Mouse (Mus musculus): Measurements from ENCODE around the gene Rptn.

Gene Rptn

DNA sequence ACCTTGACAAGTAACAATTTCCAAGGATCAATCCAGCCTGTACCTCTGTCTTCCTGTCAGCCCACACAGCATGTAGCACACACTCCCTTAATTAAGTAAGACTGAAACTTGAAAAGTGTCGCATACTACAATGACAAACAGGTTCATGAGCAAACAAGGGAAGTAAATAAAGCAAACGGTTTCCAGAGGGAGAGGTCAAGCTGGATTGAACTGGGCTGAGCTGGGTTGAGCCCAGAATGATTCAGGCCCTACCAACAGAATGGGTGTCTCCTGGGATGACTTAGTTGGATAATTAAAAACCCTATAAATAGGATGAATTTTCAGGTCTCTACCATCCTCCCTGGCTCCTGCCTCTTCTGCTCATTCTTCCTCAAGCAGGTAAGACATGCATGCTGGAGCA lies at the start of gene Rptn:
TSS of gene Rptn (plus strand) at position 334 of the 400 bp plus-strand sequence.
- Histone ChIP-seq H3K4me3 (replicated peaks; ENCODE audit: low read length) (no peak within 1 kb of the TSS), H3K4me1 (replicated peaks; ENCODE audit: low read depth, low read length) (no peaks in the 10 kb centered on the region), H3K9me3 (ENCODE audit: low read length) (no peaks in the 10 kb centered on the region), H3K27me3 (ENCODE audit: insufficient read depth, low read length) (no peaks in the 10 kb centered on the region), H3K36me3 (ENCODE audit: insufficient read depth, low read length) (no peaks in the 10 kb centered on the region)
- TF ChIP-seq POU5F1 (IDR thresholded peaks at IDR 0.05; ENCODE audit: borderline replicate concordance, low read length): no peak
- no peak for TF ChIP-seq CTCF (conservative IDR thresholded peaks at IDR 0.05; ENCODE audit: low read length)
- no peak for TF ChIP-seq NANOG (IDR thresholded peaks at IDR 0.05; ENCODE audit: borderline replicate concordance, low read length)

DNA sequence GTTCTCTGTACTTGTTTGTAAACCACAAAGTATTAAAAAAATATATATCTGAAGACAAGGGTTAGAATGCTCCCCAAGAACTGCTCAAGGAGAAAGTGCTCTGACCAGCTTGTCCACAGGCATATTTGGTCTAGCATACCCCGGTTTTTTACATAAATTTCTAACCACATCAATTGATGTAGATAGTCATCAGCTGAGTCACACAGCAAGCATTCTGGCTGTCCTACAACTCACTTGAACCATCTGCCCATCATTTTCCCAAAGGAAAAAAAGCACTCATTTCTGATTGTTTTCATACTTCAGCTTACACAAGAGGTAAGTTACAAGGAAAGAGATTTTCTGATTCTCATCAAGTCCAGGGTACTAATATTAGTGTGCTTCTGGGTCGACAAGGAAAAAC lies 46.6 kb upstream of the Rptn start:
- H3K9me3 ChIP-seq (ENCODE audit: low read length): no peaks in the 10 kb centered on the region
- H3K4me3 ChIP-seq (replicated peaks; ENCODE audit: low read length): no peak overlapping the region
- H3K27me3 ChIP-seq (ENCODE audit: insufficient read depth, low read length): no peaks in the 10 kb centered on the region
- TF ChIP-seq CTCF (conservative IDR thresholded peaks at IDR 0.05; ENCODE audit: low read length): no peak
- TF ChIP-seq NANOG (IDR thresholded peaks at IDR 0.05; ENCODE audit: borderline replicate concordance, low read length): no peak
- no peak for TF ChIP-seq POU5F1 (IDR thresholded peaks at IDR 0.05; ENCODE audit: borderline replicate concordance, low read length)
- H3K4me1 ChIP-seq (replicated peaks; ENCODE audit: low read depth, low read length): no peaks in the 10 kb centered on the region
- H3K36me3 ChIP-seq (ENCODE audit: insufficient read depth, low read length): no peaks in the 10 kb centered on the region

DNA sequence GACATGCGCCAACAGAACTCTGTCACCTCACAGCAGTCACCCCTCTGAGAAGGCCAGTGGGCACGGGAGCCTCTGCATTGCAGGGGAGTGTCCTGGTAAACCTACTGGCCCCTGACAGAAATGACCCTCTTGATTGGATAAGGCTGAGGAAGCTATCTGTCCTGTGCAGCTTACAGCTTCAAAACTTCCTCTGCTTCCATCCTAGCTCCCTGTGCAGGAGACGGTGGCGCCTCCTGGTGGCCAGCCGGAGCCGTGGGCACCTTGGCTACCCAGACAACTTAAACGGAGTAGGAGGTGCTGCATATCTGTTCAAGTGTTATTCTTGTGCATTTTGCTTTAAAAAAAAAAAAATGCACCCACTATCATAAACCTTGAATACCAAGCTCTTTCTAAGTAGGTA lies 33.5 kb upstream of the Rptn start:
- peaks cover 8% of the 10 kb centered on the region for H3K4me1 ChIP-seq (replicated peaks; ENCODE audit: low read depth, low read length)
- TF ChIP-seq POU5F1 (IDR thresholded peaks at IDR 0.05; ENCODE audit: borderline replicate concordance, low read length) (no peak), CTCF (conservative IDR thresholded peaks at IDR 0.05; ENCODE audit: low read length) (peak; percentile 82)
- H3K9me3 ChIP-seq (ENCODE audit: low read length): no peaks in the 10 kb centered on the region
- H3K36me3 ChIP-seq (ENCODE audit: insufficient read depth, low read length): no peaks in the 10 kb centered on the region
- H3K27me3 ChIP-seq (ENCODE audit: insufficient read depth, low read length): no peaks in the 10 kb centered on the region
- no peak overlapping the region for H3K4me3 ChIP-seq (replicated peaks; ENCODE audit: low read length)

DNA sequence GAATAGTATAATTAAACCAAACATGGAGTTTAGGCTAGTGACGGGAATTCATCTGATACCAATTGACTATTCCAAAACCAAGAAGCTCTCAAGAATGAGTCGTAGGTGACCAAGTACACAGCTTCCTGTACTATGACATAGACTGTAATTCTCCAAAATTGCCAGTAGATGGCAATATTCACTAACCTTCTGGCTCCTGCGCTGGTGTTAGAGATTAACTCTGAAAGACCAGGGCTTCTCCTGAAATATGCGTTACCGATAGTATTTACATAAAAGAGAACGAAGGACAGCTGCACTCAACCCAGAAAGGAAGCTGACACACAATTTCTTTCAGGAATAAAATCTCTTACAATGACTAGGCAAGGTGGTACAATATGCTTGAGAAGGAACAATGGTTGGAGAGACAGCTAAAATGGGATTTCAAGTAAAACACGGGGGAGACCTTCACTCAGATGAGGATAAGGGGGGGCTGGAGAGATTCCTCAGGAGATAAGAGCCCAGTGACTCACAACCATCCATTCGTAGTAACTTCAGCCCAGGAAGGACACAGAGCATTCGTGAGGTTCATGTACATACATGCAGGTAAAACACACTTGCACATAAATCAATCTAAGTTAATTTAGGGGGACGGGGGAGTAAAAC lies 31.4 kb upstream of the Rptn start:
- H3K27me3 ChIP-seq (ENCODE audit: insufficient read depth, low read length): no peaks in the 10 kb centered on the region
- no peaks in the 10 kb centered on the region for H3K9me3 ChIP-seq (ENCODE audit: low read length)
- TF ChIP-seq NANOG (IDR thresholded peaks at IDR 0.05; ENCODE audit: borderline replicate concordance, low read length) (no peak), CTCF (conservative IDR thresholded peaks at IDR 0.05; ENCODE audit: low read length) (peak; percentile 70)
- peaks cover 8% of the 10 kb centered on the region for H3K4me1 ChIP-seq (replicated peaks; ENCODE audit: low read depth, low read length)
- no peak overlapping the region for H3K4me3 ChIP-seq (replicated peaks; ENCODE audit: low read length)
- H3K36me3 ChIP-seq (ENCODE audit: insufficient read depth, low read length): no peaks in the 10 kb centered on the region

DNA sequence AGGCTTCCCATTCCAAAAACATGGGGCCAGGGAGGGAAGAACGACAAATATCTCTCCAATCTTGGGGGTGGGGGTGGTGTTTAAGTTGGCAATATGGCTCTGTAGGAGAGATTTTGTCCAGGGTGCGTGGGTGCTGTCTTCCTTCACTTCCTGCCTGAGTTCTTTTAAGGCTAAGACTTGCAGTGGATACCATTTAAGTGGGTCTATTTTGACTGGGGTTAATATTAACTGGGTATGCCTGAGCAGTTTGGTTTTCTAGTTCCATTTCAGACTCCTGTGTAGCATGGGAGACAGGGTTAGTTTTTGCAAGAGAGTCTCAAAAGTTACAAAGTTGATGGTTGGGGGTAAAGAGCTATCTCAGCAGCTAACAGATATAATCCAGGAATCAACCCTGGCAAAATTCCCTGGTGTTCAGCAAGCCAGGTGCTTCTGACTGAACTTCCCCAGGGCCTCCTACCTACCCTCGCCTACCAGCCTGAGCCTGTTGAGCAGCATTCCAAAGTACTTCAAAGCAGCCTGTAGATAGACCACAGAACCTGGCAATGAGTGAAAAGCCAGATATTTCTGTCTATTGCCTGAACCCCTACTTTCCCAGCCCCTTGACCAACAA lies 26.4 kb upstream of the Rptn start:
- Histone ChIP-seq H3K27me3 (ENCODE audit: insufficient read depth, low read length) (no peaks in the 10 kb centered on the region), H3K9me3 (ENCODE audit: low read length) (no peaks in the 10 kb centered on the region), H3K4me3 (replicated peaks; ENCODE audit: low read length) (no peak overlapping the region), H3K36me3 (ENCODE audit: insufficient read depth, low read length) (no peaks in the 10 kb centered on the region), H3K4me1 (replicated peaks; ENCODE audit: low read depth, low read length) (peaks cover 7% of the 10 kb centered on the region)
- TF ChIP-seq POU5F1 (IDR thresholded peaks at IDR 0.05; ENCODE audit: borderline replicate concordance, low read length): no peak
- TF ChIP-seq NANOG (IDR thresholded peaks at IDR 0.05; ENCODE audit: borderline replicate concordance, low read length): no peak
- no peak for TF ChIP-seq CTCF (conservative IDR thresholded peaks at IDR 0.05; ENCODE audit: low read length)

DNA sequence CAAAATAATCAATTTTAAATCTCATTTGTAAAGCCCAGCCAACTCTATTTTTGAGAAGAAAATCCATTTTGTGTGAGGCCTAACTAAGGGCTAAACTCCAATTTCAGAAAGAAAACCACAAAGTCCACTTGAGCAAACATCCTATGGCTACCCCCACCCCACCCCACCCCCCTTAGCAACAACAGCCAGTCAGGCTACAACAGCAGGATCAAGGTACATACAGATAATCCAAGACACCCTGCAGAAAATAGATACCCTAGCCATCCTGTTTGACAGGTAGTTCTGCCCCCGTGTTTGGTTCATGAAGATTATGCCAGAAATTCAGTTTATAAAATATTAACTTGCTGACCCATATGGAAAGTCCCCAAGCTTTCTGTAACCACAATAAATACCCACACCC lies 25.3 kb upstream of the Rptn start:
- Histone ChIP-seq H3K36me3 (ENCODE audit: insufficient read depth, low read length) (no peaks in the 10 kb centered on the region), H3K9me3 (ENCODE audit: low read length) (no peaks in the 10 kb centered on the region), H3K4me1 (replicated peaks; ENCODE audit: low read depth, low read length) (no peaks in the 10 kb centered on the region), H3K4me3 (replicated peaks; ENCODE audit: low read length) (no peak overlapping the region), H3K27me3 (ENCODE audit: insufficient read depth, low read length) (no peaks in the 10 kb centered on the region)
- TF ChIP-seq CTCF (conservative IDR thresholded peaks at IDR 0.05; ENCODE audit: low read length): no peak
- TF ChIP-seq POU5F1 (IDR thresholded peaks at IDR 0.05; ENCODE audit: borderline replicate concordance, low read length): no peak
- no peak for TF ChIP-seq NANOG (IDR thresholded peaks at IDR 0.05; ENCODE audit: borderline replicate concordance, low read length)

DNA sequence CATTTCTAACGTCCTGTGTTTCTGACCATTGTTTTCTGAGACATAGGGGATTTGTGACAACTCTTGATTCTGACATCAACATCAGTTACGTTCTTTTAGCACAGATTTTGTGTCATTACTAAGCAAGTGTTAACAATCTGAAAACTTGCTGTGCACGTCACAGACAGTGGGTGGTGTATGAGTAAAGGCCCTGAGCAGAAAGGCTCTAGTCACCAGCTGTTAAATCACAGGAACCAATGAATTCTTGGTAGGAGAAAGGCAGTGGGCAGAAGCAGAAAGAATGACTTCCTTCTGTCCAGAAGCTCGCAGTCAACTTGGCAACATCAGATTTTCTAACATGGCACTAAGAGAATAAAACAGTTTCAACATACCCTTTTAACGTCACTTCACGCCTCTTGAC lies 20.1 kb upstream of the Rptn start:
- Histone ChIP-seq H3K9me3 (ENCODE audit: low read length) (no peaks in the 10 kb centered on the region), H3K36me3 (ENCODE audit: insufficient read depth, low read length) (no peaks in the 10 kb centered on the region), H3K4me1 (replicated peaks; ENCODE audit: low read depth, low read length) (peaks cover 7% of the 10 kb centered on the region), H3K27me3 (ENCODE audit: insufficient read depth, low read length) (no peaks in the 10 kb centered on the region), H3K4me3 (replicated peaks; ENCODE audit: low read length) (no peak overlapping the region)
- no peak for TF ChIP-seq CTCF (conservative IDR thresholded peaks at IDR 0.05; ENCODE audit: low read length)
- no peak for TF ChIP-seq POU5F1 (IDR thresholded peaks at IDR 0.05; ENCODE audit: borderline replicate concordance, low read length)
- TF ChIP-seq NANOG (IDR thresholded peaks at IDR 0.05; ENCODE audit: borderline replicate concordance, low read length): no peak

DNA sequence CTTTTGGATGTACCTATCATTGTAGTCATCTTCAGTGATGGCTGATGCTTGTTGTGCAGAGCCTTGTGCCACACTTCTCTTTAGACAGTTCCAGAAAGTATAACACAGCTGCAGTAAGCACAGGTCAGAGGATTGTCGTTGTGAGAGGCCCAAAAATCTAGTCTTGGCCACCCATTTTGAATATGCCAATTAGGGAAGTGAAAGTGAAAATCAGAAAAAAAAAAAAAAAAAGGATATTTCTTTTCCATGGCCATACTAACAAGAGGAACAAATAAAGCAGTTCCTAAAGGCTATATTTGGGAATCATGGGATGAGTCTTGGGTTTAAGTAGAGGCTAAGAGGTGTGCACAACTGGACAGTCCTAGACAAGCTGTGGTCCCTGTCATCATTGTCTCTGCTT lies 18.3 kb upstream of the Rptn start:
- Histone ChIP-seq H3K27me3 (ENCODE audit: insufficient read depth, low read length) (no peaks in the 10 kb centered on the region), H3K4me1 (replicated peaks; ENCODE audit: low read depth, low read length) (peaks cover 10% of the 10 kb centered on the region), H3K9me3 (ENCODE audit: low read length) (no peaks in the 10 kb centered on the region), H3K4me3 (replicated peaks; ENCODE audit: low read length) (no peak overlapping the region), H3K36me3 (ENCODE audit: insufficient read depth, low read length) (no peaks in the 10 kb centered on the region)
- no peak for TF ChIP-seq POU5F1 (IDR thresholded peaks at IDR 0.05; ENCODE audit: borderline replicate concordance, low read length)
- TF ChIP-seq NANOG (IDR thresholded peaks at IDR 0.05; ENCODE audit: borderline replicate concordance, low read length): no peak
- no peak for TF ChIP-seq CTCF (conservative IDR thresholded peaks at IDR 0.05; ENCODE audit: low read length)

DNA sequence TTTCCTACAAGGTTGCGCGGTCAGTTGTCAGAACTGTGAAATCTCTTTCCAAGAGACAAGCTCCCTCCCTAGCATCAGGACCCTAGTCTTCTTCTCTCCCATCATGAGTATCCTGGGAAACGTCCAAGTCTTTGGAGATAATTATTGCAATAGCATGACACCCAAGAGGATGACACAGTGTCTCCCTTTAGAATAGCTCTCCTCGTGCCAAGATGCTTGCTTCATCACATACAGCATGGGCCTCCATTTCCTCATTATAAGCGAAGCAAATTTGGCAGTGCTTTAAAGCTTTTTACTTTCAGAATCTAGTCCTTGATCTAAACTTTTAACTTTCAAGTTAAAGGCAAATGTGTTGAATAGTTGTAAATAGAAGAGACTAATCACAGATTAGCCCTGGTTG lies 17.9 kb upstream of the Rptn start:
- TF ChIP-seq POU5F1 (IDR thresholded peaks at IDR 0.05; ENCODE audit: borderline replicate concordance, low read length): no peak
- TF ChIP-seq CTCF (conservative IDR thresholded peaks at IDR 0.05; ENCODE audit: low read length): no peak
- TF ChIP-seq NANOG (IDR thresholded peaks at IDR 0.05; ENCODE audit: borderline replicate concordance, low read length): no peak
- peaks cover 10% of the 10 kb centered on the region for H3K4me1 ChIP-seq (replicated peaks; ENCODE audit: low read depth, low read length)

More for the DNA sequence above, 17.9 kb upstream of the Rptn start:
- no peaks in the 10 kb centered on the region for H3K9me3 ChIP-seq (ENCODE audit: low read length)
- no peak overlapping the region for H3K4me3 ChIP-seq (replicated peaks; ENCODE audit: low read length)
- H3K27me3 ChIP-seq (ENCODE audit: insufficient read depth, low read length): no peaks in the 10 kb centered on the region
- H3K36me3 ChIP-seq (ENCODE audit: insufficient read depth, low read length): no peaks in the 10 kb centered on the region
